Mouse (Mus musculus): ENCODE results near the gene Aqp7.

Aqp7 gene

DNA sequence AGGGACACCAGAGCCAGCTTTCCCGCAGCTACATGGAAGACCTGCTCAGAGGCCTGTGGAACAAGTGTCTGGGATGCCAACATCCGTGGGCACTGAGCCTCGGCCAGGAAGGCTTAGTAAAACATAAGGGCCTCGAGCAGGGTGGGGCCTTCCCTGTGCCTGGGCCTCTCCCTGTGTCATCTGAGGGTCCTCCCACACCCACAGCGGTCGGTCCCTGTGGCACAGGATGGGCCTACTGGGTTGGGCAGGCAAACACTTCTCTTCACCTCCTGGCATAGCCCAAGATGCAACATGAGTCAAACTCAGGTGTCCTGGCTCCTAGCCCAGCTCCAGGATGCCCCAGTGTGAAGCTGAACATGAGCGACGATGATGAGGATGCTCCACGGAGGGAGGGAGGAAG, 9.4 kb upstream of the Aqp7 start:
- DNase-seq (ENCODE audit: low spot score) = no peak

DNA sequence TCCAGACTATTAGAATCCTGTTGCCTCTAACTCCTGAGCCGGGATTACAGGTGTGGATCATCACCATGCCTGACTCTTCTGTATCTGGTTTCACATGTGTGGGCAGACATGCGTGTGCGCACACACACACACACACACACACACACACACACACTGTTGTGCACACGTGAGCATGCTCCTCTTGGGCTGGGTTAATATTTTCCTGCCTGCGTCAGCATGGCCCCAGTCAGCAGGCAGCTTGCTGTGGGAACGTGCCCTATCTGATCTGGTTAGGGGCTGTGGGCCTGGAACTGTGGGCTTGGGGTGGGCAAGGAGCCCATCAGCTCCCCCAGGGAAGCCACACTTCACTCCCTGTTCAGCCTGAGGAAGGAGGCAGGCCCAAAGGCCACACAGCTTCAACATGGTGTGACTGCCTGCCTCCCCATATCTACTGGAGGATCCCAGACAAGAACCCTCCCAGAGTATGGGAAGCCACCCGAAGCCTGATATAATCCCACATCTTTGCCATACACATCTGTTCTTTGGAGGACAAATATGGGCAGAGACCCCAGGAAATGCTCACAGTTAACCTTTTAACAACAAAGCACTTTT, 8.9 kb upstream of the Aqp7 start:
- DNase-seq (ENCODE audit: low spot score) = no peak

DNA sequence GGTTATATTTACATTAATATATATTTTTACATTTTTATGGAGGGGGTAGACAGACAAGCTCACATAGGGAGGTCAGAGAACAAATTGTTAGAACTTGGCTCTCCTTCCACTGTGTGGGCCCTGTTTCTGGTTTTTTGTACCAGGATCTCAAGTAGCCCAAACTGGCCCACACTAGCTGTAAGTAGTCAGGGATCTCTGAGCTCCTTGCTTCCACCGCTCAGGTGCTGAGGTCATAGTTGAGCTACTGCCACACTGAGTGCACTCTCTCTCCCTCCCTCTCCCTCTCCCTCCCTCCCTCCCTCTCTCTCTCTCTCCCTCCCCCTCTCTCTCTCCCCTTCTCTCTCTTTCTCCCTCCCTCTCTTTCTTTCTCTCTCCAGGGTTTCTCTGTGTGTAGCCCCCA, 8.3 kb upstream of the Aqp7 start:
- no peak for DNase-seq (ENCODE audit: low spot score)

DNA sequence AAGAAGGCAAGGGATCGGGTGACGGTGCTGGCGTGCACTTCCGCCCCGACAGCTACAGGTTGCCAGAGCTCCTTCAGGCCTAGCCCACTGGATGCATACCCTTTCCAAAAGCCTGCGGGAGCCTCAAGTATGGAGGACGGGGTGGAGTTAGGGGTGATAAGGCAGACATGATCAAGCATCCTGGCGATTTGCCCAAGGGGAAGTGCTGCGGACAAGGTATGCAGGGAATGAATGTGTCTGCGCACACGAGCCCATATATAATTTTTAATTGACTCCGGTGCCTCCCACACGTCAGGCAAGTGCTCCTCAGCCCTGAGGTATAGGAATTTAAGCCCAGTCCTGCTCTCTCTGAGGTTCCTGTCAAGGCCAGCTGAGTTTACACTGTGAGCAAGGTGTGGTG, 7.2 kb upstream of the Aqp7 start:
- DNase-seq (ENCODE audit: low spot score) = no peak

DNA sequence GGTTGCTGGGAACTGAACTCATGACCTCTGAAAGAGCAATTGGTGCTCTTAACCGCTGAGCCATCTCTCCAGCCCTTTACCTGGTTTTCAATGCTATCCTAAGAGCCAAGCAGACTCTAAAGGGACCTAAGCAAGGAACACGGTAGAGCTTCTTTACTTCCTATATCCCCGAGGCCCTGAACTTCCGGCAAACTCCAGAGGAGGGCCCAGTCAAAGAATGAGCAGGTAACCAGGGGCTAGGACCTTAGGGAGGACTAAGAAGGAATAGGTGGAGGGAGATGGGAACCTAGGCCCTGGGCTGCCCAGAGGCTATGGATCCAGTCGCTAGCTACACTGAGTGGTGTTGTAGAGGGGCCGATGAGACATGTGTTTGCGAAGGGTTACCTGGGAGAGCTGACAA, 3.8 kb upstream of the Aqp7 start:
- DNase-seq (ENCODE audit: low spot score) = no peak

DNA sequence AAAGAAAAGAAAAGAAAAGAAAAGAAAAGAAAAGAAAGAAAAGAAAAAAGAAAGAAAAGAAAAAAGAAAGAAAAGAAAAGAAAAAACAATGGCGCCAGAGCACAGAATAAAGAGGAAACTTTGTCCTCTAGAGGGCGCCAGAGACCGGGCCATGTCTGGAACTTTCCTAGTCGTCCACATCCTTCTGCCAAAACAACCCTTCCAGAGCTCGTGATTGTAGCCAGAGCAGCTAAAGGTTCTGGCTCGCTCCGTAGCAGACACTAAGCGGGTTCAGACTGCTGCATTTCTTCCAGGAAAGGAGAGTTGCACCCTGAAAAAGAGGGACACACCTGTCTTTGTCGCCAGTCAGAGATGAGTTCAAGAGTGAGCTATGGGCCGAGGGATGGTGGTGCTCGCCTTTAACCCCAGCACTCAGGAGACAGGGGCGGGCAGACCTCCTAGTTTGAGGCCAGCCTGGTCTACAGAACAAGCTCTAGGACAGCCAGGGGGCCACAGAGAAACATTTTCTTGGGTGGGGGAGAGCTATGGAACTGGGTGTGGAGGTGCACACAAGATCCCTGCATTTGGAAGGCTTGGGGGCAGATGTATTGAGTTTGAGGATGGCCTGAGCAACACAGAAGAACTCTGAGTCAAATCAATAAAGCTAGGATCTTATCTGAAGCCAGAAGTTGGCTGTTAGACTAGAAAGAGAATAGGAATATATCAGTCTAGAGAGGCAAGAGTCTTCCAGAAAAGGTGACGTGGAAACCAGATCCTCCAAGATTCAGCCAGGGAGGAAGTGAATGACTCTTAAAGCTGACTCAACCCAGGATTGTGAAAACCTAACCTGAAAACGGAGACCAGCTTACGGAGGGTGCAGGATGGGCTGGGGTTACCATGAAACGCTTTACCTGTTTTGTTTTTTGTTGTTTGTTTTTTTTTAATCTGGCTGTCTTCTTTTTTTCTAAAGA, 3.1 kb upstream of the Aqp7 start:
- peak; percentile 82 for DNase-seq (ENCODE audit: low spot score)

DNA sequence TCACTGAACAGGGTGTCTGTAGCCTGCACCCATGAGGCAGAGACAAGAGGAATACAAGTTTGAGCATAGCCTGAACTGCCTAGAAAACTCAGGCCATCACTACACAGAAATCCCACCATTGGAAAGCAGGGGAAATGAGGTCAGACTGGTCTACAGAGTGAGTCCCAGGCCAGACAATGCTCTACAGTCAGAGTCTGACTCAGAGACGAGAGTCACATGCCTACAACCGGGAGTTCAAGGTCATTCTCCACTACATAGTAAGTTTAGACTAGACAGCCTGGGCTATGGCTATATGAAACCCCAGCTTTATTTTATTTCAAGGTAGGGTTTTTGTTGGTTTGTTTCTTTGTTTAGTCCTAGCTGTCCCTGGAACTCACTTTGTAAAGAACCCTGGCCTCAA, 987 bp upstream of the Aqp7 start:
- DNase-seq (ENCODE audit: low spot score) = no peak

DNA sequence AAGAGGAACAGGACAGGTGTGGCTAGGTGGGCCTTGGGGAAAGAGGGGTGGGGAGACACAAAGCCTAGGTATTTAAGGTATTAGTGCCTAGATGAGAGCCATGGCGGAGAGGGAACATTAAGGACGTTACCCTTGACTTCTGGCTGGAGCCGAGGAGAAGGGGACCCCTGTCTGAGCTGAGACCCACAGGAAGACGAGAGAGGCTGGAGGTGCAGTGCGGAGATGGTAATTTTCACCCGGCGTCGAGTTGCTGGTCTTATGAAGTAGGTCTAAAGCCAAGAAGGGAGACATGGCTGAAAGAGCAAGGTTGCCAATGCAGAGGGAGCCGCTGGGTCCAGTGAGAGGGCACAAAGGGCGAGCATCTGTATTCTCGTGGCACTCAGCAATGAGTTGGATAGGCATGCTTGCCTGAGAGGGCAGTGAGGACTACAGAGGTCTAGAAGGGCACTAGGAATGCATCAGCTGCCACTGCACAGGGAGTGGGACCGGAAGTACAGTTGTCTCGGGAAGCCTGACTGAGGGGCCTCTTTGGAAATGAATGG, 1.6 kb downstream of the Aqp7 start:
- DNase-seq (ENCODE audit: low spot score) = no peak

DNA sequence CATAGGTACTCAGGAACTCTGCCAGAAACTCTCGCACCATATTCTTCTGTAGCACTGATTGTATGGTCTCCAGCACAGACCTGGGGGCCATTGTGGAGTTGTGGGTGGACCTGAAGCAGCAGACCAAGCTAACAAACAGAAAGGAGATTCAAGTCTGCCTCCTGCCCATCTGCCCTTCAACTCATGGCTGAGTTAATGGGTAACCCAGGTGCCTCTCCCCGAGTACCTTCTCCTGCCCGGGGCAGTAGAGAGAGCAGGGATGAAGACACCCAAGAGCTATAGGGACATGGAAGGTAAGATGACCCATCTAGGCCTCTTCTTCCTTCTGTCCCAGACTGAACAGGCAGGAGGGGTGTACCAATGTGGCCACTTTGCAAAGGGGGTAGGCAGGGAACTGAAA, 2.7 kb downstream of the Aqp7 start:
- no peak for DNase-seq (ENCODE audit: low spot score)

DNA sequence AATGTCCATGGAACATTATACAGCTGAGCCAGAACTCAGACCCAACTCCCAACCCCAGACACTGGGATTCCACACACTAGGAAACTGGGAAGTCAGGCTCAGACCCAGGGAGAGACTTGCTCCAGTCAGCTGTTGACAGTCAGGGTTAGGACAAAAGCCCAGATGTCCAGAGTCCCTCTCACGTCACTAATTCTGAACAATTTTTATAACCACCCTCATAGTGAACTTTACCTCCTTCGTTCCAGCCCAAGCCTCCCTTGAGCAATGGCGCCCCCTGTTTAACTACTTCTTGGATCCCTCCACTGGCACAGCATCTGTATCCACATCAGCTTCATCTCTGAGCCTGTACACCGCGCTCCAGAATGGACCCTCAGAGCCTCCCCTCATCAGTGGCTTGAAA, 4.0 kb downstream of the Aqp7 start:
- no peak for DNase-seq (ENCODE audit: low spot score)

DNA sequence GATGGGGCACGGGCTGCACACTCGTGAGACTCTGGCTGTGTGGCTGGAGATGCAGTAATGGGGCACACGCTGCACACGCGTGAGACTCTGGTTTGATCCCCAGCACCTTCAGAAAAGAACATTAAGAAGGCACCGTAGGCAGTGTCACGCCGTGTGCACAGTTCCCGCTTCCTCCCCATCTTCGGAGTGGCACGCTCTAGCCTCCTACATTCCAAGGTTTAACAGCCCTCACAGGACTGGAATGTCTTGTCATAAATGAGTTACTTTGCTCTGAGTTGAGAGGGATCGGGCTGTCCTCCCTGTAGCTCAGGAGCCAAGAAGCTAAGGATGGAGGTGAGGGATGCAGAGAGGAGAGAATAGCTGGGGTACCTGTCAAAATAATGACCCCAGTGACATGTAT, 5.1 kb downstream of the Aqp7 start:
- no peak for DNase-seq (ENCODE audit: low spot score)

DNA sequence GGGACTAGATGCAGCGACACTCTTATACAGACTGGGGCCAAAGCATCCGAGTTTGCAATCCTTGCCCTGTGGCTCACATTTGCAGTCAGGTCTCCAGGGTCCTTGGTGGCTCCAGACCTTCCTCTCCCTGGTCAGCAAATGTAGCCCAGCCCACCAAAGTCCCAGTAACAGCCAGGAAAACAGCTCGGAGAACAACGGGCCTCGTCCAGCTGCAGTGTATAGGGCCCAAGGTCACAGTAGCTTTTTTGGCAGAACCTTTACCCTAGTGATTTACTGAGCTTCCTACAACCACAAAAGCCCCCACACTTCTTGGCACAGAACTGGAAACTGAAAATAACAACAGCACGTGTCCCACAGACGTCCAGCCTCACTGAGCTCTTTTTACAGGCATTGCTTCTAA, 7.0 kb downstream of the Aqp7 start:
- no peak for DNase-seq (ENCODE audit: low spot score)

DNA sequence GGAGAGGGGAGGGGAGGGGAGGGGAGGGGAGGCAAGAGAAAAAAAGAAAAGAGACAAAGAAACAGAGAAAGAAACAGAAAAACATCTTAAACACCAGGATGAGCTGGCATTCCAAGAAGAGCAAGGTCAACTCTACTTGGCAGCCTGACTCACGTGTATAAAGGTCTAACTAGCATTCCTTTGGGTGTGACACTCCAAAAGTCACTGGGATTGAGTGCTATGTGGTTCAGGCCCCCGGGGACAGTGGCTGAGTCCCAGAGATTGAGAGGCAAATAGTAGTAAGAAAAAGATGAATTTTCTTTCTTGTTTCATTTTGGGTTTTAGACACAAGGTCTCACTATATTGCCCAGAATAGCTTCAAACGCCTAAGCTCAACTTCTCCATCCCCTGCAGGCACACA, 10.0 kb downstream of the Aqp7 start:
- DNase-seq (ENCODE audit: low spot score) = no peak

DNA sequence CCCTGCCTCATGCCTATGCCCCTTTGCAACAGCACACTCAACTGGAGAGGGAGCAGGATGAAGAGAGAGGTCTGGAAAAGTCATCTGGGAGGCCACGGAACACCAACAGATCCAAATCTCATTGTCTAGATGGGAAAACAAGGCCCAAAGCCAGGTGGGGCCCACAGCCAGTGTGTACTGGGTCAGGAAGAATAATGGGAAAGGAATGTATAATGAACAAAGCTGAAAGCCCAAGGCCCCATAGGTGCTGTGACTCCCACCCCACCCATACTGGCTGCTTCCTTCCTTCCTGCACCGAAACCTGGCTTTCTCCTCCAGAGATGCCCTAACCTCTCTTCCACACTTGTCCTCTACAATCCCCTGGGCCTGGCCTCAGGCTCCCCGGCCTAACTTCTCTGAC, 16.7 kb downstream of the Aqp7 start:
- no peak for DNase-seq (ENCODE audit: low spot score)

DNA sequence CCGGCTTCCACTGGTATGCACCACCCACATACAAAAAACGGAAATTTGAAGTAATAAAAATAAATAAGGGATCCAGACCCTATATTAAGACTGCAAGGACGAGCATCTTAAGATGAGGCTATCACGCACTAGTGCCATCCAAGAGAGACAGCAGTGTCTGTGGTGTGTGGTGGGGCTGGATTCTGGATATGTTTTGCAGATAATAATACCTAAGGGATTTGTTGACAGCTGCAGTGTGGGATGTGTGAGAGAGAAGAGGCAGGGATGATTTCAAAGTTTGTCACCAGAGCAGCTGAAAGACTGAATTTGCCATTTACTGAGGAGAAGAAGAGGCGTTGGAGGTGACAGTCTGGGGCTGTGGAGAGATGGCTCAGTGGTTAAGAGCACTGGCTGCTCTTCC, 18.6 kb downstream of the Aqp7 start:
- no peak for DNase-seq (ENCODE audit: low spot score)

DNA sequence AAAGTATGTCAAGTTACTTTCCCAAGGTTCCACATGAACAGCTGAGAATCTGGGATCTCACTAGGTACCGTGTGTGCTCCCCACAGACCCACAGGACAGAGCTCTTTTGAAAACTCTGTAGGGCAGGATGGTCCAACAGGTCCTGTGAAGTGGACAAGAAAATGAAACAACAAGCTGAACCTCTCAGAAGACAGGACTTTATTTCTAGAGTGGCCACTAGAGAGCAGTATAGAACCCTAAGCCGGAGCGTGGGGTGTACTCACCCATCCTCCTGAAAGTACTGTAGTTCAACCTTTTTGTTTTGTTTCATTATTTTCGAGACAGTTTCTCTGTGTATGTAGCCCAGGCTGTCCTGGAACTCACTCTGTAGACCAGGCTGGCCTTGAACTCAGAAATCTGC, 19.7 kb downstream of the Aqp7 start:
- no peak for DNase-seq (ENCODE audit: low spot score)

DNA sequence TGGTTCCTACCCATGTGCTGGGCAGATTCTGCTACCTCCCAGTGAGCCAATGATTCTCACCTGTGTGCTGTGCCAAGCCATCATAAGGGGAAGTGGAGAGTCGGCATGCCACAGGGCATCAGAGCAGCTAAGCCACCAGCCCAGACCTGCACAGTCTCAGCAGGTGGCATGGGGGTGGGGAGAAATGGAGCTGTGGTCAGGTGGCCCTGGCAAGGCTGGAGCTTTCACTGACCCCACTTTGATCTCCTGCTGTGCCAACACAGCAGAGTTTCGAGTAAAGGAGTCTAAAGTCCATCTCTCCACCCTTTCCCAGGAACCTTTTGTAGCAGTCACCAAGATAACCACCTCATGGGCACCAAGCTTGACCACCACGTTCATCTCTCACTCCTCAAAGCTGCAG, 20.1 kb downstream of the Aqp7 start:
- DNase-seq (ENCODE audit: low spot score) = no peak

DNA sequence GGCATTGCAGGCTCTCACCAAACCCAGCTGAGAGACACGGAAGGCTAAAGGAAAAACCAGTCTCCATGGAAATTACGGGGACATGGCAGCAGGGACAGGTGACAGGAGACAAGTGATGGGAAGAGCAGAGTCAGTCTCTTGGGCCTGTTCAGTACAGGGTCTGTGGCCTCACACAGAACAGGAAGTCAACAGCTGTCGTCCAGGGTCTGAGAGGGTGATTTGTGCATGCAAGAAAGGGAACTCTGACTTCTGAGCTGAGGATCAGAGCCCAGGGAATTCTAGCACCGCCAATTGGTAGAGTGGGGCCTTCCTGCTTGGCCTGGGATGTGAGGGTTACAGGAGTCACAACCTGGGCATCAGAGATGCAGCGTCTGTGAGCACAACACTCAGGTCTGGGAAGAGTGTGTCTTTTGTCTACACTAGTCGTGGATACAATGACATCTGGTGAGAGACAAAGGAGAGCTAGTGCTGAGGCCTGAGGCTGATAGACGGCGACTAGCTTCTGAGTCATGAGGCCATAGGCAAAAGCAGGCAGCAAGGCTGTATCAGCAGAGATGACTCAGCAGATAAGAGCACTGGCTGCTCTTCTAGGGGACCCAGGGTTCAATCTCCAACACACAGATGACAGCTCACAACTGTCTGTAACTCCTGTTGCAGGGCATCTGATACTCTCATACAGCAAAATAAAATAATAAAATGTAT, 21.7 kb downstream of the Aqp7 start:
- DNase-seq (ENCODE audit: low spot score) = no peak

DNA sequence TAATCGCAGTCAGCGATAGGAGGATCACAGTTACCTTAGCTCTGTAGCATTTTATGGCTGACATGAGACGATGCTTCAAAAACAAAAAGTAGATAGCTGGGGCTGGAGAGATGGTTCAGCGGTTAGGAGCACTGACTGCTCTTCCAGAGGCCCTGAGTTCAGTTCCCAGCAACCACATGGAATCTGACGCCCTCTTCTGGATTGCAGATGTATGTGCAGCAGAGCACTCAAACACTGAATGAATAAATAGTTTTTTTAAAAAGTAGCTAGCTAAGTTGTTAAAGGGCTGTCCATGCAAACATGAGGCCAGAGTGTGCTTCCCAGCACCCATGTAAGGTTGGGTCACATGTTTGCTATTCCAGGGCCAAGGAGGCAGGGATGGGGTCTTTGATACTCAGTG, 26.8 kb downstream of the Aqp7 start:
- no peak for DNase-seq (ENCODE audit: low spot score)

DNA sequence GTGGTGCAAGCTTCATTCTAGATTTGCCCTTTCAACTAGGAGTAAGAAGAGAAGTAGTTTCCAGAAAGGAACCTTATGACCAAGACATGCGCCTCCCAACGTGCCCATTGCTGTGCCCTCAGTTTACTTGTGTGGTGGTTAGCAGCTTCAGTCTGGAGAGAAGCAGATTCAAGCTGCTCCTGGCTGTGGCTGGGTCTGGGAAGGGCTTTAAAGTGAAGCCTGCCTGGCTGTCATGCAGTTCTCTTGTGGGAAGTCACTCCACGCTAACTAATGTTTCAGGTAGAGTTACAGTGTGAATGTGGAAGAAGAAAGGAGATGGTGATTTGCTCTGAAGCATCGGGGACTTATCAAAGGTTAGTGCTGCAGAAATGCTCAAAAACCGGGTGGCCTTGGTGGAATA, 32.1 kb downstream of the Aqp7 start:
- no peak for DNase-seq (ENCODE audit: low spot score)

DNA sequence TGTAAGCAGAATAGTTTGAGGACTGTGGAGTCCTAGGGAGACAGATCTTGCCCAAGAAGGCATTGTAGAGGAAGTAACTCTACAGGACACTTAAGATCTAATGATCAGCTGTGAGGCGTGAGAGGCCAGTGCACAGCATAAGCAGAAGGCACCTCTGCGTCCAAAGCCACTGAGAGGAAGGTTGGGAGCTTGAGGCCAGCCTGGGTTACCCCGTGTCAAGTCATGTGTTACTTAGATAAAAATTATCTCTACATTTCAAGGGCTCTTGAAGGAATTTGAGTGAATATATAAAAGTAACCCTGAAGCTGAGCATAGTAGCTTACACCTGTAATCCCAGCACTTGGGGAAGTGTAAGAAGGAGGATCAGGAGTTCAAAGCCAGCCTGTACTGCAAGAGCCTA, 34.6 kb downstream of the Aqp7 start:
- DNase-seq (ENCODE audit: low spot score) = no peak

DNA sequence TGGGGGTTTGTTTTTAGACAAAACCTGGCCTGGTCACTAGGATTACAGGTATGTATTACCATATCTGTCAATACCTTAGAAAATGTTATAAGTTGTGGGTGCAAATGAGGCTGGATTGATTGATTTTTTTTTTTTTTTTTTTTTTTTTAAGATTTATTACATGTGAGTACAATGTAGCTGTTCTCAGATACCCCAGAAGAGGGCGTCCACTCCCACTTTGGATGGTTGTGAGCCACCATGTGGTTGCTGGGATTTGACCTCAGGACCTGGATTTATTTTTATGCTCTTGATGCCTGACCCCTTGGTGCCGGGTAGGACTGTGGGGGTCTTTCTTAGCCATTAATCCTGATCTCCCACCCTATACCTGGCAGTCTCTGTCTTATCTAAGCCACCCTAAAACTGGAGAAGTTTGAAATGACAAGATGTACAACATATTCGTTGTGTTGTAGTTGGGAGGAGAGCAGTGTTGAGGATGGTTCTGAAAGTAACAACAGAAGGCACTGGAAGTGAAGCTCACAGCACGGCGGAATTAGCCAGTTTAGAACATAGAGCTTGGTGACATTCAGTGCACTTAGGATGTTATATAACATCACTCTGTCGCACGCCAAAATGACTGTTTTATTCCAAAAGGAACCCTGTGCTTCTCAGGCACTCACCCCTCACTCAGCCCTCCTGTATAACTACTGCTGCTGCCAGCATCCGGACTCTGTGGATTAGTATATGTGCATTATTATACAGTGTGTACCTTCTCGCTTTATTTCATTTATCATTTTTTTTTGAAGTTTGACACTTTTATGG, 46.9 kb downstream of the Aqp7 start:
- no peak for DNase-seq (ENCODE audit: low spot score)

All from urinary bladder, postnatal 25 days (tissue).